Mouse (Mus musculus) ES-Bruce4 (cell line): ENCODE data around the gene Hnrnpu.

Experiments
- CTCF ChIP-seq: IDR thresholded peaks from one replicate; pipeline ENCODE4 v1.8.1; 2011; ENCODE audit warnings: low read depth, low read length
- EP300 ChIP-seq: IDR thresholded peaks from 2 replicates; pipeline ENCODE4 v1.6.1; 2011; ENCODE audit warnings: low read depth, low read length; ENCODE audit not compliant: insufficient read depth
- POLR2A ChIP-seq: IDR thresholded peaks from one replicate; pipeline ENCODE4 v1.8.1; 2011; ENCODE audit warnings: low read length; ENCODE audit not compliant: insufficient read depth

DNA sequence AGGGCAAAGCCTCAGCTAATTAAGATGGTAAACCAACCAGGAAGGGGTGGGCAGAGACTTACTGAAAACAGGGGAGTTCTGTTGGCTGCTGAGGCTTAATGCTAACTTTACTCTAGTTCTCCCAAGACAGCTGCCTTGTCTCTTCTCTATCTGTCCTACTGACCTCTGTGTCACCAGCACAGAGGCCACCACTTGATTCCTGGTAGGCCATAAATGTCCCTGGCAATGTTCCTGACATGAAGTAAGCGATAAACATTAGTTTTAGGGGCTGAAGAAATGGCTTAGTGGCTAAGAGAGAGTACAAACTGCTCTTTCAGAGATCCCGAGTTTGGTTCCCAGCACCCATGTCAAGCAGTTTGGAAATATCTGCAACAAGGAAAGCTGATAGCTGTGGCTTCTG is 39.3 kb upstream of the Hnrnpu start:
- TF ChIP-seq CTCF (no peak), POLR2A (no peak), EP300 (no peak)
